Comparison of ENCODE assay signal across 8 mouse cellular contexts in the genomic region with DNA sequence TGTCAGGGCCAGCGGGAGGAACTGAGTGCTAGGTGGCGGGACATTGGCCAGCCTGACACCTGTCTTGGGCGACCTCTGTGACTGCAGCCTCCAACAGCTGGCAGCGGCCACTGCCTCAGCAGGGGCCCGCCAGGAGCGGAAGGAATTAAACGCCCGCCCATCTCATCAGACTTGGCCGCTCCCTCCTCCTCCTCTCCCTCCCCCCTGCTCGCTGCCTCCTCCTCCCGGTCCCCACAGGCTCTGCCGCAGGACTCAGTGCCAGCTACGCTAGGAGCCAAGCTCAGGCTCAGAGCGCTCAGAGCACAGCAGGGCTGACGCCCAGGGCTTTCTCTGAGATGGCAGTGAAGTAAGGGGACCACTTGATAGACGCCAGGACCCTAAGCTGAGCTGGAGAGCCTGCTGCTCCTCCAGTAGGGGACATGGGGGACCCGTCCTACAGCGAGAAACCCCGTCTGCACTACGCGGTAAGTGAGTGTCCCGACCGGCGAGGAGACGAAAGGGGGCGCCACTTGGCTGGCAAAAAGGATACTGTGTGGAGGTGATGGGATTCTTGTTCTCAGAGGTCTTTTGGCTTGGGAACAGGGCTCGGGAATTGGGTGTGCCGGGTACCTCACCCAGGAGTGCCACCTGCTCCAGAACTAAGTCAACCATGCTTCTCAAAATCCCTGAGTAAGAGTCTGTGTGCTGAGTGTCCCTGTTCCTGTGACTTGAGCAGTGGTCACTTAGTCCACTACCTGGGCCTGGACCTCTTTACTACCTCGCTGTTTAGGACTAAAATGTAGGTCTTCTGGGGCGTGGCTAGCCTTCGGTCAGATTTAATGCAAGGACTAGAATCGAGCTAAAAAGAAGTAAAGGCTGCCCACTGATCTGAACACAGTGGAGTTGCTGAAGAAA.
DNase-seq lines count a peak whose midpoint lies in the region; ATAC-seq and TF ChIP-seq lines count a peak whose summit lies in the region.

No protein-coding gene starts in this region.

- H3K27ac ChIP-seq in bone marrow, adult 2 months (ENCODE audit: control insufficient read depth, insufficient read depth, low read depth, low read length, poor library complexity): no peak overlapping the region; the same call in none of the 2 replicates
- H3K27ac ChIP-seq in embryonic facial prominence, embryonic 13.5 days: no peak overlapping the region
- peak overlapping the region; percentile 67 for H3K27ac ChIP-seq in heart, adult 2 months
- H3K27ac ChIP-seq in kidney, adult 2 months (ENCODE audit: insufficient read depth, low read depth, low read length): peak overlapping the region; percentile 66
- no peak overlapping the region for H3K27ac ChIP-seq in limb, embryonic 11.5 days (replicated peaks; ENCODE audit: low read depth, low read length)
- H3K27ac ChIP-seq in midbrain, embryonic 12.5 days (replicated peaks): no peak overlapping the region

- peak; percentile 80 to 87 for DNase-seq in heart, adult 2 months
- DNase-seq in kidney, adult 2 months: peak; percentile 86
- peak; percentile 57 for DNase-seq in limb, embryonic 11.5 days (ENCODE audit: low spot score)
- peak; percentile 70 for DNase-seq in skeletal muscle tissue, adult 2 months (ENCODE audit: low read depth, low spot score)
- no peak for DNase-seq in MN1 (ENCODE audit: low spot score)

- no peaks in the 10 kb centered on the region for H3K36me3 ChIP-seq in embryonic facial prominence, embryonic 13.5 days
- no peaks in the 10 kb centered on the region for H3K36me3 ChIP-seq in heart, adult 2 months (ENCODE audit: control insufficient read depth, insufficient read depth, low read length)
- no peaks in the 10 kb centered on the region for H3K36me3 ChIP-seq in kidney, adult 2 months (ENCODE audit: control insufficient read depth, insufficient read depth, low read length)
- no peaks in the 10 kb centered on the region for H3K36me3 ChIP-seq in limb, embryonic 11.5 days (ENCODE audit: control insufficient read depth, insufficient read depth, low read length)
- H3K36me3 ChIP-seq in midbrain, embryonic 12.5 days: no peaks in the 10 kb centered on the region

- TF ChIP-seq POLR2A in bone marrow, adult 2 months (IDR thresholded peaks at IDR 0.05; ENCODE audit: borderline replicate concordance, control insufficient read depth, low read depth, low read length): peak; percentile 46; the same call in 1 of the 2 replicates
- TF ChIP-seq POLR2A in heart, adult 2 months (IDR thresholded peaks at IDR 0.05; ENCODE audit: insufficient read depth, low read depth, low read length): peak; percentile 65
- TF ChIP-seq POLR2A in kidney, adult 2 months (IDR thresholded peaks at IDR 0.05; ENCODE audit: low read depth, low read length): no peak

- ATAC-seq in embryonic facial prominence, embryonic 13.5 days (ENCODE audit: insufficient number of reproducible peaks, insufficient read depth, low FRiP score, low TSS enrichment, low read depth): peak; percentile 64
- peak; percentile 75; the same call in 1 of the 2 replicates for ATAC-seq in limb, embryonic 11.5 days (ENCODE audit: insufficient number of reproducible peaks, low FRiP score, low TSS enrichment, low read depth)
- ATAC-seq in midbrain, embryonic 12.5 days (ENCODE audit: low FRiP score, low read depth): peak; percentile 98

- TF ChIP-seq EP300 in heart, adult 2 months (IDR thresholded peaks at IDR 0.05; ENCODE audit: insufficient read depth, low read depth, low read length): no peak

- intact Hi-C loops in heart, adult 2 months (cut with DNase I): loop anchor here (2.0 to 5.0 kb wide), 2 partner anchors 50 to 266 kb away; no protein-coding TSS in a partner anchor

- H3K9me3 ChIP-seq in embryonic facial prominence, embryonic 13.5 days: no peaks in the 10 kb centered on the region
- H3K9me3 ChIP-seq in limb, embryonic 11.5 days (ENCODE audit: control insufficient read depth, low read length): no peaks in the 10 kb centered on the region
- H3K9me3 ChIP-seq in midbrain, embryonic 12.5 days: no peaks in the 10 kb centered on the region

- WGBS in bone marrow, adult 2 months: 8% methylated on average over 32 of the region's 32 CpGs
- WGBS in embryonic facial prominence, embryonic 13.5 days: 20% methylated on average over 32 of the region's 32 CpGs
- WGBS in heart, adult 2 months: 21% methylated on average over 32 of the region's 32 CpGs
- WGBS in kidney, adult 2 months: under 1% methylated on average over 25 of the region's 32 CpGs
- 17% methylated on average over 32 of the region's 32 CpGs for WGBS in limb, embryonic 11.5 days
- WGBS in midbrain, embryonic 12.5 days: 22% methylated on average over 32 of the region's 32 CpGs

- TF ChIP-seq CTCF in bone marrow, adult 2 months (IDR thresholded peaks at IDR 0.05; ENCODE audit: control insufficient read depth, insufficient read depth, low read length): peak; percentile 16; the same call in 1 of the 2 replicates
- TF ChIP-seq CTCF in heart, adult 2 months (IDR thresholded peaks at IDR 0.05): peak; percentile 61
- TF ChIP-seq CTCF in kidney, adult 2 months (conservative IDR thresholded peaks at IDR 0.05; ENCODE audit: insufficient read depth, insufficient read length, low read depth, low read length): peak; percentile 40

- peak overlapping the region; percentile 64 for H3K4me2 ChIP-seq in embryonic facial prominence, embryonic 13.5 days
- H3K4me2 ChIP-seq in limb, embryonic 11.5 days (ENCODE audit: low read depth, severe bottlenecking): peak overlapping the region; percentile 53
- H3K4me2 ChIP-seq in midbrain, embryonic 12.5 days (replicated peaks): peak overlapping the region; percentile 59

- no peaks in the 10 kb centered on the region for H3K4me1 ChIP-seq in bone marrow, adult 2 months (ENCODE audit: control insufficient read depth, insufficient read depth, low read length)
- H3K4me1 ChIP-seq in embryonic facial prominence, embryonic 13.5 days: no peaks in the 10 kb centered on the region
- no peaks in the 10 kb centered on the region for H3K4me1 ChIP-seq in heart, adult 2 months (ENCODE audit: control insufficient read depth, insufficient read depth, low read length)
- no peaks in the 10 kb centered on the region; the same call in 1 of the 2 replicates for H3K4me1 ChIP-seq in kidney, adult 2 months (ENCODE audit: control insufficient read depth, insufficient read depth, low read length)
- no peaks in the 10 kb centered on the region for H3K4me1 ChIP-seq in limb, embryonic 11.5 days (ENCODE audit: control insufficient read depth, insufficient read depth, low read length)
- no peaks in the 10 kb centered on the region for H3K4me1 ChIP-seq in midbrain, embryonic 12.5 days

- H3K4me3 ChIP-seq in bone marrow, adult 2 months (replicated peaks; ENCODE audit: control insufficient read depth, low read depth, low read length): peak overlapping the region; percentile 57
- H3K4me3 ChIP-seq in embryonic facial prominence, embryonic 13.5 days: peak overlapping the region; percentile 42
- peak overlapping the region; percentile 48 for H3K4me3 ChIP-seq in heart, adult 2 months
- H3K4me3 ChIP-seq in kidney, adult 2 months (ENCODE audit: insufficient read depth, low read depth, low read length): peak overlapping the region; percentile 68
- H3K4me3 ChIP-seq in limb, embryonic 11.5 days (ENCODE audit: low read depth, low read length): 0 out of 2 replicates have a peak overlapping the region, but pooled peaks have one; percentile 6
- peak overlapping the region; percentile 39 for H3K4me3 ChIP-seq in midbrain, embryonic 12.5 days

- H3K9ac ChIP-seq in embryonic facial prominence, embryonic 13.5 days: peak overlapping the region; percentile 56; the same call in 1 of the 2 replicates
- H3K9ac ChIP-seq in heart, adult 2 months (ENCODE audit: low read depth, low read length): peak overlapping the region; percentile 40
- H3K9ac ChIP-seq in limb, embryonic 11.5 days (ENCODE audit: low read length): 0 out of 2 replicates have a peak overlapping the region, but pooled peaks have one; percentile 27
- peak overlapping the region; percentile 34; the same call in 1 of the 2 replicates for H3K9ac ChIP-seq in midbrain, embryonic 12.5 days (replicated peaks)

- H3K79me2 ChIP-seq in heart, adult 2 months (replicated peaks; ENCODE audit: control insufficient read depth, insufficient read depth, low read length): no peaks in the 10 kb centered on the region

- H3K27me3 ChIP-seq in embryonic facial prominence, embryonic 13.5 days: peaks cover 36% of the 10 kb centered on the region
- H3K27me3 ChIP-seq in heart, adult 2 months (ENCODE audit: control insufficient read depth, insufficient read depth, low read length): no peaks in the 10 kb centered on the region
- no peaks in the 10 kb centered on the region for H3K27me3 ChIP-seq in kidney, adult 2 months (replicated peaks; ENCODE audit: control insufficient read depth, insufficient read depth, low read length)
- H3K27me3 ChIP-seq in limb, embryonic 11.5 days (ENCODE audit: control insufficient read depth, insufficient read depth, low read length): peaks cover 13% of the 10 kb centered on the region
- peaks cover 34% of the 10 kb centered on the region for H3K27me3 ChIP-seq in midbrain, embryonic 12.5 days

Comparison
In these comparisons a context has a peak if more than half of its experiments do, and no peak if none do; other contexts are left out.
1. H3K27ac ChIP-seq: peak in heart, adult 2 months (single experiment) and kidney, adult 2 months (single experiment); none in bone marrow, adult 2 months (single experiment), embryonic facial prominence, embryonic 13.5 days (single experiment), limb, embryonic 11.5 days (single experiment) and midbrain, embryonic 12.5 days (single experiment).
2. H3K4me3 ChIP-seq: peak in every context shown above with its lines; median percentile 68 in kidney, adult 2 months; 57 in bone marrow, adult 2 months; 48 in heart, adult 2 months; 42 in embryonic facial prominence, embryonic 13.5 days; 39 in midbrain, embryonic 12.5 days; 6 in limb, embryonic 11.5 days.
3. Peak in every context shown above with its lines, with median percentiles within 50 percentile points of each other: CTCF ChIP-seq, ATAC-seq, H3K4me2 ChIP-seq and H3K9ac ChIP-seq.